ENCODE assay signal across 12 mouse cellular contexts in genomic region chr11:84181286-84181685, GRCm38 (mm10). TPM values are rescaled to one million over a fixed set of nuclear protein-coding genes. Genes with fewer than 3 reads are reported as not detected.
DNase-seq lines count a peak whose midpoint lies in the region; ATAC-seq and TF ChIP-seq lines count a peak whose summit lies in the region.
"Had no signal": no experiment of that assay in that cellular context is flagged by ENCODE, and none has a peak within 500 bp of the region (broad histone marks: within the 10 kb centered on the region; RNA-seq: fewer than 3 reads in every experiment).

No protein-coding gene starts in this region.

- peaks cover 7% of the 10 kb centered on the region; the same call in 1 of the 2 replicates for H3K4me1 ChIP-seq in embryonic fibroblast, embryonic 13.5 days (ENCODE audit: control insufficient read depth, insufficient read depth, low read length)
- peaks cover 18% of the 10 kb centered on the region for H3K4me1 ChIP-seq in limb, embryonic 12.5 days (replicated peaks)
- H3K4me1 ChIP-seq in neural tube, embryonic 13.5 days (replicated peaks): peaks cover 25% of the 10 kb centered on the region

- 73% methylated on average over 2 of the region's 2 CpGs for WGBS in limb, embryonic 12.5 days
- 76% methylated on average over 2 of the region's 2 CpGs for WGBS in neural tube, embryonic 13.5 days

- TF ChIP-seq POLR2A in embryonic fibroblast, embryonic 13.5 days (IDR thresholded peaks at IDR 0.05; ENCODE audit: low read depth, low read length): no peak

- no peaks in the 10 kb centered on the region for H3K36me3 ChIP-seq in limb, embryonic 12.5 days
- no peaks in the 10 kb centered on the region for H3K36me3 ChIP-seq in neural tube, embryonic 13.5 days

- DNase-seq in layer of hippocampus, adult 2 months (ENCODE audit: low spot score in 2 of 2): no peak
- DNase-seq in layer of hippocampus, adult 9-10 months (ENCODE audit: low spot score): no peak
- no peak for DNase-seq in ovary, postnatal 36 days (ENCODE audit: low spot score)
- no peak for DNase-seq in adrenal gland, postnatal 10 days
- DNase-seq: gastrocnemius, postnatal 36 days; left cerebral cortex, postnatal 4 days had no signal

- no peak overlapping the region for H3K9ac ChIP-seq in limb, embryonic 12.5 days (replicated peaks)
- peak overlapping the region; percentile 86; the same call in 1 of the 2 replicates for H3K9ac ChIP-seq in neural tube, embryonic 13.5 days

- H3K9me3 ChIP-seq in limb, embryonic 12.5 days: no peaks in the 10 kb centered on the region
- H3K9me3 ChIP-seq in neural tube, embryonic 13.5 days: no peaks in the 10 kb centered on the region
- H3K9me3 ChIP-seq: G1E had no signal

- peak overlapping the region; percentile 95 for H3K27ac ChIP-seq in layer of hippocampus, adult 2 months
- H3K27ac ChIP-seq in embryonic fibroblast, embryonic 13.5 days (ENCODE audit: insufficient read depth, low read length): no peak overlapping the region
- H3K27ac ChIP-seq in limb, embryonic 12.5 days: no peak overlapping the region
- no peak overlapping the region for H3K27ac ChIP-seq in neural tube, embryonic 13.5 days (replicated peaks)

- ATAC-seq in limb, embryonic 12.5 days (ENCODE audit: insufficient number of reproducible peaks, insufficient read depth, low FRiP score, low TSS enrichment, low read depth): no peak
- ATAC-seq in neural tube, embryonic 13.5 days (ENCODE audit: low read depth): no peak
- no peak for ATAC-seq in monocyte, adult 5-6 weeks (replicated peaks; ENCODE audit: insufficient number of reproducible peaks, low FRiP score, low TSS enrichment, poor library complexity, severe bottlenecking)

- H3K27me3 ChIP-seq in limb, embryonic 12.5 days: no peaks in the 10 kb centered on the region
- H3K27me3 ChIP-seq in neural tube, embryonic 13.5 days: no peaks in the 10 kb centered on the region

- H3K4me3 ChIP-seq in layer of hippocampus, adult 2 months: peak overlapping the region; percentile 97; the same call in 1 of the 2 replicates
- H3K4me3 ChIP-seq in embryonic fibroblast, embryonic 13.5 days (ENCODE audit: insufficient read depth, low read length): peak overlapping the region; percentile 98; the same call in 1 of the 2 replicates
- H3K4me3 ChIP-seq in limb, embryonic 12.5 days (replicated peaks): peak overlapping the region; percentile 72
- H3K4me3 ChIP-seq in neural tube, embryonic 13.5 days: peak overlapping the region; percentile 79; the same call in 1 of the 2 replicates

- H3K4me2 ChIP-seq in limb, embryonic 12.5 days: peak overlapping the region; percentile 70
- H3K4me2 ChIP-seq in neural tube, embryonic 13.5 days: peak overlapping the region; percentile 72

- no peak for TF ChIP-seq CTCF in layer of hippocampus, adult 2 months (conservative IDR thresholded peaks at IDR 0.05)
- no peak for TF ChIP-seq CTCF in embryonic fibroblast, embryonic 13.5 days (IDR thresholded peaks at IDR 0.05; ENCODE audit: borderline replicate concordance, insufficient read depth, low read length)

RNA-seq across cellular contexts. Expression of gene Gm11437, which starts 14.0 kb away (rescaled TPM):
- total RNA-seq in layer of hippocampus, adult 2 months (2021): not detected
- polyA plus RNA-seq in embryonic fibroblast, embryonic 13.5 days (2011; ENCODE audit: insufficient read length, low read depth, missing spikeins): not detected in 2 replicates
- polyA plus RNA-seq in limb, embryonic 12.5 days (2016; fragmentation: Nextera tagmentation; extraction: Ambion mirVana): not detected in 2 replicates
- polyA plus RNA-seq in neural tube, embryonic 13.5 days (2015; fragmentation: Nextera tagmentation; extraction: Ambion mirVana): 0.15 TPM in 1 of 2 replicates, not detected in the other
- total RNA-seq in monocyte, adult 5-6 weeks (2017): not detected in 3 replicates
- not detected for total RNA-seq in adrenal gland, postnatal 10 days (2021)
- total RNA-seq: G1E; gastrocnemius, postnatal 36 days; left cerebral cortex, postnatal 4 days had no signal
- polyA plus RNA-seq: G1E; spleen, adult 2 months had no signal

RNA-seq across cellular contexts. Expression of gene Acaca, which starts 51.8 kb away (rescaled TPM):
- 10 to 100 TPM; 66.7 to 69.6 TPM for total RNA-seq in layer of hippocampus, adult 2 months (2021)
- 49.2 and 52.2 TPM in 2 replicates for polyA plus RNA-seq in embryonic fibroblast, embryonic 13.5 days (2011; ENCODE audit: insufficient read length, low read depth, missing spikeins)
- polyA plus RNA-seq in limb, embryonic 12.5 days (2016; fragmentation: Nextera tagmentation; extraction: Ambion mirVana): 22.5 and 26.2 TPM in 2 replicates
- polyA plus RNA-seq in neural tube, embryonic 13.5 days (2015; fragmentation: Nextera tagmentation; extraction: Ambion mirVana): 19.8 and 22.6 TPM in 2 replicates
- total RNA-seq in monocyte, adult 5-6 weeks (2017): 14.3 to 40.4 TPM (median 28.7 TPM) in 3 replicates
- 10 to 100 TPM; 67.7 to 78.5 TPM for total RNA-seq in adrenal gland, postnatal 10 days (2021)

RNA-seq across cellular contexts. Expression of gene Tada2a, which starts 51.9 kb away (rescaled TPM):
- total RNA-seq in layer of hippocampus, adult 2 months (2021): 10 to 100 TPM; 33.0 to 33.8 TPM
- polyA plus RNA-seq in embryonic fibroblast, embryonic 13.5 days (2011; ENCODE audit: insufficient read length, low read depth, missing spikeins): 26.2 and 33.0 TPM in 2 replicates
- 41.2 and 41.3 TPM in 2 replicates for polyA plus RNA-seq in limb, embryonic 12.5 days (2016; fragmentation: Nextera tagmentation; extraction: Ambion mirVana)
- 27.7 and 28.4 TPM in 2 replicates for polyA plus RNA-seq in neural tube, embryonic 13.5 days (2015; fragmentation: Nextera tagmentation; extraction: Ambion mirVana)
- total RNA-seq in monocyte, adult 5-6 weeks (2017): 6.5 to 9.9 TPM (median 7.2 TPM) in 3 replicates
- 10 to 100 TPM; 12.3 to 15.1 TPM for total RNA-seq in adrenal gland, postnatal 10 days (2021)
